Mouse (Mus musculus) heart, embryonic 14.5 days (tissue): ENCODE data around the gene Tmem106c. TPM values are rescaled to one million over a fixed set of nuclear protein-coding genes. Genes with fewer than 3 reads are reported as not detected.

Source experiments
- ATAC-seq: fragments of 200-750 bp; cut with Nextera tagmentation; 2 replicates; pipeline ENCODE4 v1.8.0; 2017; ENCODE audit warnings: low read depth, moderate TSS enrichment; ENCODE audit not compliant: insufficient number of reproducible peaks, insufficient read depth, low FRiP score
- H3K27ac ChIP-seq, 2 experiments: fragments of 200-500 bp in 1 of 2; fragments of 300-500 bp in 1 of 2; sonication (generic) in 1 of 2; replicated peaks in 1 of 2; 2 replicates each; pipeline ENCODE4 v1.5.1; 2012 to 2014; ENCODE audit warnings: low read depth in 2 of 2, low read length in 2 of 2, control low read depth in 1 of 2, mild to moderate bottlenecking in 1 of 2, mixed read lengths in 1 of 2; ENCODE audit not compliant: control insufficient read depth in 1 of 2, insufficient read depth in 1 of 2
- H3K27me3 ChIP-seq: fragments of 300-500 bp; sonication (generic); 2 replicates; pipeline ENCODE4 v1.6.1; 2014; ENCODE audit warnings: mild to moderate bottlenecking, low read length, control low read depth; ENCODE audit not compliant: control insufficient read depth, insufficient read depth
- H3K36me3 ChIP-seq: fragments of 300-500 bp; sonication (generic); 2 replicates; pipeline ENCODE4 v1.6.1; 2014; ENCODE audit warnings: mild to moderate bottlenecking, control low read depth, low read length, mixed read lengths; ENCODE audit not compliant: control insufficient read depth, insufficient read depth
- H3K4me1 ChIP-seq, 2 experiments: fragments of 200-500 bp in 1 of 2; fragments of 300-500 bp in 1 of 2; sonication (generic) in 1 of 2; 2 replicates each; pipeline ENCODE4 v1.6.1; 2012 to 2014; ENCODE audit warnings: low read length in 2 of 2, control low read depth in 1 of 2, mixed read lengths in 1 of 2; ENCODE audit not compliant: control insufficient read depth in 2 of 2, insufficient read depth in 2 of 2
- H3K4me2 ChIP-seq: fragments of 300-500 bp; sonication (generic); 2 replicates; pipeline ENCODE4 v1.6.1; 2014; ENCODE audit warnings: mild to moderate bottlenecking, low read length
- H3K4me3 ChIP-seq, 2 experiments: fragments of 200-500 bp in 1 of 2; fragments of 300-500 bp in 1 of 2; sonication (generic) in 1 of 2; 2 replicates each; pipeline ENCODE4 v1.5.1; 2012 to 2014; ENCODE audit warnings: low read length in 2 of 2, mild to moderate bottlenecking in 2 of 2, control low read depth in 1 of 2, low read depth in 1 of 2, moderate library complexity in 1 of 2; ENCODE audit not compliant: control insufficient read depth in 1 of 2, insufficient read depth in 1 of 2
- H3K9ac ChIP-seq: fragments of 300-500 bp; sonication (generic); 2 replicates; pipeline ENCODE4 v1.6.1; 2014; ENCODE audit warnings: mild to moderate bottlenecking, low read length
- H3K9me3 ChIP-seq: fragments of 300-500 bp; sonication (generic); 2 replicates; pipeline ENCODE4 v1.6.1; 2016; ENCODE audit warnings: low read length, control low read depth; ENCODE audit not compliant: control insufficient read depth
- WGBS: fragments of 180-500 bp; shearing (Covaris S2); extraction: QIAGEN DNeasy Blood & Tissue Kit; methylation state at CpG from one replicate; pipeline ENCODE4 v1.1.7; 2014; 5-methylcytosine and 5-hydroxymethylcytosine counted together
- polyA plus RNA-seq: library from polyadenylated mRNA; unstranded; fragments of >200 nt; fragmentation: Nextera tagmentation; extraction: Ambion mirVana; gene quantifications from 2 replicates; pipeline ENCODE4 v1.2.1, GENCODE M21; 2014

The Tmem106c gene
- polyA plus RNA-seq, 1 experiment from 2014 or later: 40.6 TPM

DNA sequence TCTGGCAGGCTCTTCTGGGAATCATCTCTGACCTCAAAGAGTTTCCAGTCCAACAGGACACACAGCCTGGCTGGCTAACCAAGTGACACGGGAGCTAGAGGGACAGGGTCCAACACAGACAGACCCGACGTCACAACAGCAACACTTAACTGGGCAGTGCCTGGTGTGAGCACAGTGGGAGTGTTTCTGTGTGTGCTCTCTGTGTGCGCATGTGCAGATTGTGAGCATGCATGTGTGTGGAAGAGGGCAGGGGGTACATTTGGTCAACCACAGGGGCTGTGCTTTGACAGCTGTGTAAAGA lies 11.2 kb upstream of the Tmem106c start:
- no peak for ATAC-seq
- Histone ChIP-seq H3K9ac (no peak overlapping the region), H3K36me3 (no peaks in the 10 kb centered on the region), H3K4me3 (no peak overlapping the region), H3K27ac (no peak overlapping the region), H3K4me1 (peaks cover 0 to 3% of the 10 kb centered on the region in 2 experiments; a peak in 1 of 4 replicates), H3K4me2 (no peak overlapping the region), H3K27me3 (peaks cover 36% of the 10 kb centered on the region), H3K9me3 (no peaks in the 10 kb centered on the region)
- 65% methylated on average over 4 of the region's 4 CpGs for WGBS

DNA sequence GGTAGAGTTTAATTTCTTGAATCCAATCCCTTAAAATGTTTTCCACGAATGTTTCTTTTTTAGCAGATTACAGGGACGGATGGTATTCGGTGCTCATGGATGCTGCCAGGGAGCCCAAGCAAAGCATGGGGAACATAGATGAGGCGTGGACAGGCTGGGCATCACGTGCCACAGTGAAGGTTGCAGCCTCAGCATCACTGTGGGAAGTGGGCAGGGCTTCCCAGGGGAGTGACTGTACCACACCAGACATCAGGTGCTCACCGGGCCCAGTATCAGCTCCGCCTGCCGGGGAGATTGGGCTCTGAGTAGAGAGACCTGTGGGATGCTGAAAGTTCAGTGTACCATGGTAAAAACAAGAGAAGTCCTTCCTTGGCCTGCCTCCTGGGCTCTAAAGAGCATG lies 9.3 kb upstream of the Tmem106c start:
- Histone ChIP-seq H3K27me3 (peaks cover 28% of the 10 kb centered on the region), H3K36me3 (no peaks in the 10 kb centered on the region), H3K9me3 (no peaks in the 10 kb centered on the region), H3K9ac (no peak overlapping the region), H3K4me3 (no peak overlapping the region), H3K4me1 (peaks cover 0 to 3% of the 10 kb centered on the region in 2 experiments; a peak in 1 of 4 replicates), H3K27ac (no peak overlapping the region), H3K4me2 (no peak overlapping the region)
- WGBS: 77% methylated on average over 8 of the region's 8 CpGs
- ATAC-seq: no peak

DNA sequence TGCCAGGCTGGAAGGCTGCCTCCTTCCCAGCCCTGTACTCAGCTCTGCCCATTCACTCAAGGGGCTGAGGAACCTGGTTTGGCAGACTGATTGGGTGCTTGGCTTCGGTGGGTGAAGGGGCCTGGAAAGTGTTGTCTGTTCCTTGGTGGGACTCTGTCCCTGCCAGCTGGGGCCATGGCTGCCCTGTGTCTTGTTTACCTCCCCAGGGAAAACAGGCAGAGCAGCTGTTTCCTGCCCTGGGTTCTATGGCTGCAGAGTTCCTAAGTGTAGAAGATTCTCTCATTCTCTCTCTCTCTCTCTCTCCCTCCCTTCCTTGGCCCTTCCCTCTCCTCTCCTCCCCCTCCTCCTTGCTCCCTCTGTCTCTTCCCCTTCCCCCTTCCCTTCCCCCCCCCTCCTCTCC lies 8.7 kb upstream of the Tmem106c start:
- Histone ChIP-seq H3K4me3 (no peak overlapping the region), H3K27ac (no peak overlapping the region), H3K4me1 (peaks cover 0 to 3% of the 10 kb centered on the region in 2 experiments; a peak in 1 of 4 replicates), H3K9ac (no peak overlapping the region), H3K36me3 (no peaks in the 10 kb centered on the region), H3K27me3 (peaks cover 27% of the 10 kb centered on the region), H3K9me3 (no peaks in the 10 kb centered on the region), H3K4me2 (no peak overlapping the region)
- WGBS: 89% methylated on average over 1 of the region's 1 CpGs
- no peak for ATAC-seq

DNA sequence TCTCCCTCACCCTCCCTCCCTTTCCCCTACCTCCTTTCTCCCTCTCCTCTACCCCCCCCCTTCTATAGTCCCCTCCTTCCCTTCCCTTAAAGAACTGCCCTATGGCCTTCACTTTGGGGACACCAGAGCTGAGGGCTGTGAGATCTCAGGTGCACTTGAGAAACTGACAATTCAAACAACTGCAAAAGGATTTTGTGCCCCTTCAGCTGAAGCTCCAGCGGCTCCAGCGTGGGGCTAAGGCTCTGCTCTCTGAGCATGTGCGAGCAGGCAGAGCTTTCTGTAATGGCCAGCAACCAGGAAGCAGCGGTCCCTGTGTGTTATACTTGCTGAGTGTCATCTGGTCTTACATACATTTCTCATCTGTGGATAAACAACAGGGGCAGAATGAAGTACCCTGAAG lies 8.3 kb upstream of the Tmem106c start:
- WGBS: 26% methylated on average over 4 of the region's 4 CpGs
- ATAC-seq: no peak

DNA sequence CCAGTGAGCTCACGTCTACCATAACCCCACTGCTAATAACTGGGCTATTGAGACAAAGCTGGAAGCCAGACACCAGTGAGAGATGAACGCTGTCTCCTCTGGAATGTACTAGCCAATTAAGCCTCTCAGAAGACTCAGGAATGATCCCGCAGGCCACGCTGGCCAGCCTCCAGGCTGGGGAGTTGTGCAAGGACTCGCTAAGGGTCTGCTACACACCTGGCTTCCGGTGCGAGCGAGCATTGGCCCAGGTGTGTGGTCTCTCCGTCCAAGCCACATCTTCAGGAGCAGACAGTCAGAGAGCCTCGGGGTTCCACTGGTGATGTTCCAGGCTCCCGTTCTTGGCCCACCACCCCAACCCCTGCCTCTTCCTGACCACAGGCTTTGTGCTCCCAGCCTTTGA lies 7.6 kb upstream of the Tmem106c start:
- H3K27ac ChIP-seq: no peak overlapping the region
- no peak overlapping the region for H3K4me2 ChIP-seq
- no peak for ATAC-seq
- no peak overlapping the region for H3K9ac ChIP-seq
- no peaks in the 10 kb centered on the region for H3K9me3 ChIP-seq
- peaks cover 0 to 3% of the 10 kb centered on the region in 2 experiments; a peak in 1 of 4 replicates for H3K4me1 ChIP-seq
- no peaks in the 10 kb centered on the region for H3K36me3 ChIP-seq
- WGBS: 64% methylated on average over 11 of the region's 11 CpGs
- no peak overlapping the region for H3K4me3 ChIP-seq
- H3K27me3 ChIP-seq: peaks cover 24% of the 10 kb centered on the region

More for the DNA sequence above, 8.3 kb upstream of the Tmem106c start:
- peaks cover 27% of the 10 kb centered on the region for H3K27me3 ChIP-seq
- no peak overlapping the region for H3K9ac ChIP-seq
- H3K27ac ChIP-seq: no peak overlapping the region
- H3K9me3 ChIP-seq: no peaks in the 10 kb centered on the region
- H3K4me1 ChIP-seq: peaks cover 0 to 3% of the 10 kb centered on the region in 2 experiments; a peak in 1 of 4 replicates
- no peak overlapping the region for H3K4me3 ChIP-seq
- H3K4me2 ChIP-seq: no peak overlapping the region; the same call in 1 of the 2 replicates
- H3K36me3 ChIP-seq: no peaks in the 10 kb centered on the region

DNA sequence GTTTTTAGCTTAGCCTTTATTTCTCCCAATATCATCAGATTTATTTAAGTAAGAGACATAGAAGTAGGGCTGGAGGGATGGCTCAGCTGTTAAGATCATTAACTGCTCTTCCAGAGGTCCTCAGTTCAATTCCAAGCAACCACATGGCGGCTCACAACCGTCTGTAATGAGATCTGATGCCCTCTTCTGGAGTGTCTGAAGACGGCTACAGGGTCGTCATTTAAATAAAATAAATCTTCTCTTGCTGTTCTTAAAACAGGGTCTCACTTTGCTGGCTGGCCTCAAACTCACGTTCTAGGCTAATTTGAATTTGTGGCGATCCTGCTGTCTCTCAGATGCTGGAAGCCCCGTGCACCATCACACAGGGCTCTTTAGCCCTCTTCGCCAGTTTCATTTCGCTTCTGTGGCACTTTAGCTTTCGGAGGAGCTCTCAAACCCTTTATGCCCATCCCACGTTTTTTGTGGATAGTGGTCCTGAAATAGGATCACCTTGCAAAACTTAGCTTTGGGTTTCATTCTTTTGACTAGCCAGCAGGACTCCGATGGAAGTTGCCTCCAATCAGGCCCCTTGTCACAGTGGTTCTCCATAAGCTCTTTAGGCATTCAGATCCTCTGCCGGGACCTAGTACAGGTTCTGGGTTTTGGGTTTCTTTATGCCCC lies 541 bp upstream of the Tmem106c start:
- Histone ChIP-seq H3K4me3 (peak overlapping the region; percentile 53 to 57), H3K4me1 (peaks cover 3 to 6% of the 10 kb centered on the region in 2 experiments; a peak in 3 of 4 replicates), H3K4me2 (peak overlapping the region; percentile 79), H3K36me3 (no peaks in the 10 kb centered on the region), H3K27ac (peak overlapping the region; percentile 50 to 57), H3K9ac (peak overlapping the region; percentile 67), H3K9me3 (no peaks in the 10 kb centered on the region), H3K27me3 (no peaks in the 10 kb centered on the region)
- ATAC-seq: no peak; the same call in 1 of the 2 replicates
- WGBS: 16% methylated on average over 13 of the region's 13 CpGs

DNA sequence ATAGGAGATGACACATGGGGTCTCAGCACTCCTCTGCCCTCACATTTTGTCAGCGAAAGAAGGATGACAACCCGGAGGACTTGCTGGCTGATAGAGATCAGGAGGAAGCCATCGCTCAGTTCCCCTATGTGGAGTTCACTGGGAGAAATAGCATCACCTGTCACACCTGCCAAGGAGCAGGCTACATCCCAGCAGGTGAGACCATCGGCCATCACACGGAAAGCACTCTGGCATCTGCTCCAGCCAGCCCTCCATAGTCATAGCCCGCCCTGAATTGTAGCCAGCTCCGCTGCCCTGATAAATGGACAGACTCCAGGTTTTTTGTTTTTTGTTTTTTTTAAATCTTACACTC lies 812 bp downstream of the Tmem106c start:
- peak; percentile 11; the same call in 1 of the 2 replicates for ATAC-seq
- H3K4me1 ChIP-seq: peaks cover 3 to 6% of the 10 kb centered on the region in 2 experiments; a peak in 3 of 4 replicates
- H3K9ac ChIP-seq: peak overlapping the region; percentile 86
- WGBS: 24% methylated on average over 7 of the region's 7 CpGs
- no peaks in the 10 kb centered on the region for H3K9me3 ChIP-seq
- peak overlapping the region; percentile 57 to 82 for H3K4me3 ChIP-seq
- no peaks in the 10 kb centered on the region for H3K27me3 ChIP-seq
- H3K27ac ChIP-seq: 0 out of 4 replicates have a peak overlapping the region, but pooled peaks of 1 of the 2 experiments have one; percentile 62
- H3K4me2 ChIP-seq: peak overlapping the region; percentile 79
- no peaks in the 10 kb centered on the region for H3K36me3 ChIP-seq
